Mouse (Mus musculus) brain, embryonic 18.5 days (tissue): ENCODE results near the gene Pate1.

Experiments
- DNase-seq: peaks from one replicate; pipeline ENCODE4 v3.0.0-alpha.2; 2012; ENCODE audit warnings: low read depth, low spot score

Gene Pate1

DNA sequence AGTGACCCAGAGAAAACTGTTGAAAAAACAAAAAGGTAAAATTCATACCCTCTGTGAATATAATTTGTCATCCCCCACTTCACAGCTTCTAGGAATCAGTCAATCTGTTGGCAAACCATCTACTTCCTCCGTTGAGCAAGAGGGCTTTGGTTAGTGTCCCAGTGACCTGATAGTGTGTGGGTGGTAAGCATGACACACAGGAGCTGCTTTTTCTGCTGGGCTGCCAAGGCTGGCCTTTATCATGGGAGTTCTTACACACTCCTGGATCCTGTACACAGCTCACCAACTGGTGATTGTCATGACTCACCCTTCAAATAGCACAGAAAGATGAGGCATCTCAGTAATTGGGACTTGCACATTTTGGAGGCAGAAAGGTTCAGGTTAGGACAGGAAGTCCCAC, at the start of gene Pate1:
Gene Pate1, minus strand, starts transcription at position 378 of the 400 bp plus-strand sequence.
- DNase-seq = no peak

DNA sequence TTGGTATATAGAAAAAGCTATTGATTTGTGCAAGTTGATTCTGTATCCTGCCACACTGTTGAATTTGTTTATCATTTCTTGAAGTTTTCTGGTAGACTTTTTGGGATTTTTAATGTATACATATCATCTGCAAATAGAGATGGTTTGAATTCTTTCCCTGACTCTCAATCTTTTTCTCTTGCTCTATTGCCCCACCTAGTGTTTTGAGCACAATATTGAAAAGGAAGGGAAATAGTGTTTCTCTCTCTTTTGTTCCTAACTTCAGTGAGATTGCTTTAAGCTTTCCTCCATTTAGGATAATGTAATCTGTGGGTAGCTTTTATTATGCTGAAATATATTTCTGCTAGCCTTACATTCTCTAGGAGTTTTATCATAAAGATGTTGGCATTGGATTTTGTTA, 20.1 kb upstream of the Pate1 start:
- DNase-seq = no peak

GRCm38 (mm10) chr9:35691924-35692323, 4.7 kb upstream of the Pate1 start:
- DNase-seq = no peak

DNA sequence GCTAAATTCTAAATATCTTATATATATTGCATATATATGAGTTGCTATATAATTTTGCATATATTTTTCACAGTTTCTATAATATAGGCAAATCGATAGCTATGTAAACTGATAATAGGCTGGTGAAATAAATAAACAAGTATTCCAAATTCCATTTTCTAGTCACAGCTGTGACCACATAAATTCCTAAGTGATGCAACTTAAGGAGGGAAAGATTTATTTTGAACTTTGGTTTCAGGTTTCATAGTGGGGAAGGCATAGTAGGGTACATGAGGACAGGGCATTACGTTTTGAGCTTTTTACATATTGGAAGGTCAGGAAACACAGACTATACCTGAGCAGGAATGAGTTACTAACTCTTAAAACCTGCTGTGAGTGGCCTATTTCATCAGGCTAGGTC, 13.6 kb downstream of the Pate1 start:
- no peak for DNase-seq

GRCm38 (mm10) chr9:35648102-35648501, 39.1 kb downstream of the Pate1 start, which contains the start of gene Pate3:
Pate3 (minus strand) TSS chr9:35648202.
- no peak for DNase-seq
